Mouse (Mus musculus): ENCODE results near the gene Gm49711.

GRCm38 (mm10) chr16:92142426-92143012 is 84.4 kb downstream of the Gm49711 start:
- TF ChIP-seq POLR2A (IDR thresholded peaks at IDR 0.05; ENCODE audit: borderline replicate concordance, extremely low read depth, low read depth, low read length) (no peak), CTCF (IDR thresholded peaks at IDR 0.05; ENCODE audit: insufficient read depth, low read length) (no peak)
